8 mouse cellular contexts compared by ENCODE assay signal in the genomic region with DNA sequence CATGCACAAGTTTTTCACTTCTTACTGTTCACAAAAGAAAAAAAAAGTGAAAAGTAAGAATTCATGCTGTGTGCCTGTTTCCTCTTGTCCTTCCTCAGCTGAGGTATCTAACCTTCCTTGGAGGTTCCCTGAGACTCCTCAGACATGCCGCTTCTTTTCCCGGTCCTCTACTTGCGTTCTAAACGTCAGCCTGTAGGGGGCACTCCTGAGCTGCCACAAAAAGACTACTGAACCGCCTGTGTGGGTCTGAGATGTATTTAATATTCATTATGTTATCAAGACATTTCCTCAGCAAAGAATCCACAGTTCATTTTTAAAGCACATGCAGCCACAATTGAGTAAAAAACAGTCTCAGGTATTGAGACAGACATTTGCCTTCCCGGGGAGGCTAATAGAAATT.
DNase-seq lines count a peak whose midpoint lies in the region; ATAC-seq and TF ChIP-seq lines count a peak whose summit lies in the region.

No protein-coding gene starts in this region.

- H3K4me2 ChIP-seq in kidney, embryonic 15.5 days: no peak overlapping the region
- no peak overlapping the region for H3K4me2 ChIP-seq in hindbrain, postnatal 0 days (ENCODE audit: low read depth, low read length)
- no peak overlapping the region for H3K4me2 ChIP-seq in midbrain, postnatal 0 days (ENCODE audit: low read depth, low read length, poor library complexity, severe bottlenecking)

- 22% methylated on average over 6 of the region's 6 CpGs for WGBS in kidney, embryonic 15.5 days
- WGBS in forebrain, embryonic 10.5 days: 19% methylated on average over 6 of the region's 6 CpGs
- 14% methylated on average over 6 of the region's 6 CpGs for WGBS in hindbrain, postnatal 0 days
- WGBS in midbrain, postnatal 0 days: 15% methylated on average over 6 of the region's 6 CpGs

- TF ChIP-seq CTCF in brain, embryonic 14.5 days (IDR thresholded peaks at IDR 0.05; ENCODE audit: borderline replicate concordance, extremely low read depth, insufficient read depth, insufficient read length): peak; percentile 88
- TF ChIP-seq CTCF in hindbrain, postnatal 0 days (IDR thresholded peaks at IDR 0.05; ENCODE audit: low read depth): peak; percentile 92
- TF ChIP-seq CTCF in midbrain, postnatal 0 days (IDR thresholded peaks at IDR 0.05): peak; percentile 92

- H3K27me3 ChIP-seq in kidney, embryonic 15.5 days: peaks cover 4% of the 10 kb centered on the region; the same call in 1 of the 2 replicates
- no peaks in the 10 kb centered on the region for H3K27me3 ChIP-seq in forebrain, embryonic 10.5 days (ENCODE audit: poor library complexity, severe bottlenecking)
- H3K27me3 ChIP-seq in hindbrain, postnatal 0 days (ENCODE audit: insufficient read depth, low read length): no peaks in the 10 kb centered on the region
- no peaks in the 10 kb centered on the region; the same call in 1 of the 2 replicates for H3K27me3 ChIP-seq in midbrain, postnatal 0 days (ENCODE audit: insufficient read depth, low read length)

- intact Hi-C loops in left cerebral cortex, postnatal 36 days (cut with DNase I): loop anchor here (5.0 kb wide), 2 partner anchors 1012 to 1247 kb away; no protein-coding TSS in a partner anchor

- no peaks in the 10 kb centered on the region for H3K4me1 ChIP-seq in kidney, embryonic 15.5 days
- no peaks in the 10 kb centered on the region for H3K4me1 ChIP-seq in forebrain, embryonic 10.5 days
- no peaks in the 10 kb centered on the region for H3K4me1 ChIP-seq in hindbrain, postnatal 0 days (ENCODE audit: insufficient read depth, low read length)
- H3K4me1 ChIP-seq in midbrain, postnatal 0 days (ENCODE audit: insufficient read depth, low read length): no peaks in the 10 kb centered on the region

- no peak overlapping the region for H3K9ac ChIP-seq in kidney, embryonic 15.5 days
- no peak overlapping the region for H3K9ac ChIP-seq in hindbrain, postnatal 0 days (replicated peaks; ENCODE audit: low read length)
- H3K9ac ChIP-seq in midbrain, postnatal 0 days (replicated peaks; ENCODE audit: low read length, poor library complexity, severe bottlenecking): no peak overlapping the region

- DNase-seq in kidney, adult 11 months: peak; percentile 17
- peak; percentile 87 for DNase-seq in brain, embryonic 14.5 days (ENCODE audit: low read depth)
- peak; percentile 65 for DNase-seq in forebrain, embryonic 10.5 days (ENCODE audit: extremely low spot score, low spot score)
- peak; percentile 86 for DNase-seq in hindbrain, postnatal 0 days (ENCODE audit: low spot score)
- DNase-seq in left cerebral cortex, postnatal 36 days (ENCODE audit: low spot score in 2 of 2): peak; percentile 82 to 88
- peak; percentile 77 for DNase-seq in midbrain, postnatal 0 days (ENCODE audit: low spot score)
- peak; percentile 20 for DNase-seq in thymus, postnatal 14 days

- no peak for ATAC-seq in kidney, embryonic 15.5 days (replicated peaks; ENCODE audit: low FRiP score)
- ATAC-seq in hindbrain, postnatal 0 days: 0 out of 2 replicates have a peak, but pooled peaks have one; percentile 74
- peak; percentile 69; the same call in 1 of the 2 replicates for ATAC-seq in midbrain, postnatal 0 days (ENCODE audit: low FRiP score)

- no peaks in the 10 kb centered on the region for H3K9me3 ChIP-seq in kidney, embryonic 15.5 days (replicated peaks)
- no peaks in the 10 kb centered on the region for H3K9me3 ChIP-seq in forebrain, embryonic 10.5 days
- H3K9me3 ChIP-seq in hindbrain, postnatal 0 days (ENCODE audit: low read length): no peaks in the 10 kb centered on the region
- no peaks in the 10 kb centered on the region for H3K9me3 ChIP-seq in midbrain, postnatal 0 days (ENCODE audit: low read length)

- no peak overlapping the region for H3K4me3 ChIP-seq in kidney, embryonic 15.5 days (replicated peaks)
- no peak overlapping the region for H3K4me3 ChIP-seq in forebrain, embryonic 10.5 days
- H3K4me3 ChIP-seq in hindbrain, postnatal 0 days (ENCODE audit: low read length): no peak overlapping the region
- H3K4me3 ChIP-seq in midbrain, postnatal 0 days (ENCODE audit: low read depth, low read length): no peak overlapping the region

- no peak overlapping the region for H3K27ac ChIP-seq in kidney, embryonic 15.5 days
- H3K27ac ChIP-seq in forebrain, embryonic 10.5 days: no peak overlapping the region
- no peak overlapping the region for H3K27ac ChIP-seq in hindbrain, postnatal 0 days
- H3K27ac ChIP-seq in midbrain, postnatal 0 days (ENCODE audit: low read depth, low read length): no peak overlapping the region

- H3K36me3 ChIP-seq in kidney, embryonic 15.5 days: no peaks in the 10 kb centered on the region
- H3K36me3 ChIP-seq in forebrain, embryonic 10.5 days (replicated peaks): no peaks in the 10 kb centered on the region
- no peaks in the 10 kb centered on the region for H3K36me3 ChIP-seq in hindbrain, postnatal 0 days (ENCODE audit: insufficient read depth, low read length)
- H3K36me3 ChIP-seq in midbrain, postnatal 0 days (ENCODE audit: insufficient read depth, low read length): no peaks in the 10 kb centered on the region

- TF ChIP-seq POLR2A in brain, embryonic 14.5 days (IDR thresholded peaks at IDR 0.05; ENCODE audit: borderline replicate concordance, extremely low read depth, insufficient read depth, insufficient read length, poor library complexity, severe bottlenecking): no peak

Comparison
In these comparisons a context has a peak if more than half of its experiments do, and no peak if none do; other contexts are left out.
1. DNase-seq: peak in every context shown above with its lines; median percentile 87 in brain, embryonic 14.5 days; 86 in hindbrain, postnatal 0 days; 85 in left cerebral cortex, postnatal 36 days; 77 in midbrain, postnatal 0 days; 65 in forebrain, embryonic 10.5 days; 20 in thymus, postnatal 14 days; 17 in kidney, adult 11 months.